Mouse (Mus musculus): ENCODE data around the gene Serpinb6c. TPM values are rescaled to one million over a fixed set of nuclear protein-coding genes. Genes with fewer than 3 reads are reported as not detected.

Gene Serpinb6c
- polyA plus RNA-seq, 1 experiment from 2014 or later: 0.36 TPM

- H3K4me3 ChIP-seq (ENCODE audit: low read depth, low read length): no peak within 1 kb of the TSS
- H3K4me1 ChIP-seq (ENCODE audit: control insufficient read depth, insufficient read depth, low read length): no peaks in the 10 kb centered on the region
- ATAC-seq: no peak
- no peaks in the 10 kb centered on the region for H3K27me3 ChIP-seq (ENCODE audit: control insufficient read depth, insufficient read depth, low read depth, low read length)
- WGBS: 56% methylated on average over 1 of the region's 1 CpGs
- no peaks in the 10 kb centered on the region for H3K36me3 ChIP-seq (ENCODE audit: control insufficient read depth, insufficient read depth, low read length)
- no peak within 1 kb of the TSS for H3K27ac ChIP-seq (ENCODE audit: low read length)
- H3K9me3 ChIP-seq (replicated peaks; ENCODE audit: control insufficient read depth, low read length, poor library complexity, severe bottlenecking): no peaks in the 10 kb centered on the region
- no peak within 1 kb of the TSS for H3K4me2 ChIP-seq (ENCODE audit: low read length)
- H3K9ac ChIP-seq (ENCODE audit: low read depth, low read length): no peak within 1 kb of the TSS
Observed at GRCm38 (mm10) chr13:33843308-33843707, 62.2 kb downstream of the Serpinb6c start, which contains the start of gene Serpinb6e. TSS of gene Serpinb6e (minus strand) at chr13:33843408.

GRCm38 (mm10) chr13:33830751-33831150 is 74.8 kb downstream of the Serpinb6c start:
- H3K9ac ChIP-seq (ENCODE audit: low read depth, low read length): no peak overlapping the region
- no peaks in the 10 kb centered on the region for H3K27me3 ChIP-seq (ENCODE audit: control insufficient read depth, insufficient read depth, low read depth, low read length)
- no peaks in the 10 kb centered on the region for H3K36me3 ChIP-seq (ENCODE audit: control insufficient read depth, insufficient read depth, low read length)
- peaks cover 7% of the 10 kb centered on the region; the same call in 1 of the 2 replicates for H3K9me3 ChIP-seq (replicated peaks; ENCODE audit: control insufficient read depth, low read length, poor library complexity, severe bottlenecking)
- no peaks in the 10 kb centered on the region for H3K4me1 ChIP-seq (ENCODE audit: control insufficient read depth, insufficient read depth, low read length)
- WGBS: 87% methylated on average over 2 of the region's 2 CpGs
- H3K4me2 ChIP-seq (ENCODE audit: low read length): no peak overlapping the region
- no peak for ATAC-seq
- H3K4me3 ChIP-seq (ENCODE audit: low read depth, low read length): no peak overlapping the region
- H3K27ac ChIP-seq (ENCODE audit: low read length): no peak overlapping the region

Other genes starting within 250 kb of the Serpinb6c start
- gene Serpinb6d, start 244.3 kb downstream of the Serpinb6c start, polyA plus RNA-seq (2015; fragmentation: Nextera tagmentation; extraction: Ambion mirVana): not detected in 2 replicates
- gene Serpinb6e, start 62.3 kb downstream of the Serpinb6c start, polyA plus RNA-seq (2015; fragmentation: Nextera tagmentation; extraction: Ambion mirVana): not detected in 2 replicates
- 6.3 and 7.7 TPM in 2 replicates for gene Nqo2, start 59.0 kb upstream of the Serpinb6c start, polyA plus RNA-seq (2015; fragmentation: Nextera tagmentation; extraction: Ambion mirVana)
- 4.9 and 6.4 TPM in 2 replicates for gene Ripk1, start 96.7 kb upstream of the Serpinb6c start, polyA plus RNA-seq (2015; fragmentation: Nextera tagmentation; extraction: Ambion mirVana)
- gene Serpinb6a, start 97.1 kb upstream of the Serpinb6c start, polyA plus RNA-seq (2015; fragmentation: Nextera tagmentation; extraction: Ambion mirVana): 32.4 and 33.7 TPM in 2 replicates
- 39.2 and 45.1 TPM in 2 replicates for gene Bphl, start 131.9 kb upstream of the Serpinb6c start, polyA plus RNA-seq (2015; fragmentation: Nextera tagmentation; extraction: Ambion mirVana)
- 3,297 and 3,828 TPM in 2 replicates for gene Tubb2a, start 172.3 kb upstream of the Serpinb6c start, polyA plus RNA-seq (2015; fragmentation: Nextera tagmentation; extraction: Ambion mirVana)
- gene Tubb2b, start 224.8 kb upstream of the Serpinb6c start, polyA plus RNA-seq (2015; fragmentation: Nextera tagmentation; extraction: Ambion mirVana): 1,230 and 1,315 TPM in 2 replicates